Mouse (Mus musculus): ENCODE data around the gene 3110082J24Rik. TPM values are rescaled to one million over a fixed set of nuclear protein-coding genes. Genes with fewer than 3 reads are reported as not detected.
A peak's percentile ranks its signal among the peaks of the same experiment; 100 is the strongest.

The 3110082J24Rik gene
- not detected for total RNA-seq (2021)
- long read RNA-seq, experiment 1, result 0 reads
- long read RNA-seq, experiment 2, result 0 reads

DNA sequence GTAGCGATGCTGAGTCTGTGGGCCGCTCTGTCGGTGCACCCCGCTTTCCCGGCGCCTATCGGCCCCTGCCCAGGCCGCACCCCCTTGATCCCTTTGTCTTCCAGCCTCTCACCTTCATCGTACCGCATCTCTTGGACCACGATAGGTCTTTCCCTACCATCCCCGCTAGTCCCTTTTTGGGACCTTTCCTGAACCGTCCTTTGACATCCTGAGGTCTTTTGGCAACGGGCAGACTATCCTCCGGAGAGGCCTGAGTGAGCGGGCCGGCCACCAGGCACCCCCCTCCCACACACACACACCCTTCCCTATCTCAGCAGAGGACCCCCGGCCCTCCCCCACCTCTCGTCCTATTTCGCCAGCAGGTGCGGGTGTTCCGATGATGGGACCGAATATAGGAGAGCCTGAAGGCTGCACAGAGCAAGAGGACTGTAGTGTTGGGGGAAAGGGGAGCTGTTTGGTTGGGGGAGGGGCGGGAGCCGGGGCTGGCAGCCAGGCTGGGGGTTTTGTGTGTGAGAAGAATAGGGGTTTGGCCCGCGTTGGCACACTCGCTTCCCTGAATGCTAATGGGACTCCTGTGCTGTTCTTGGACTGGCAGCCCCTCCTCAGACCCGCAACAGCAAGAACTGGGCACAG is at the start of gene 3110082J24Rik:
TSS of gene 3110082J24Rik (minus strand) at position 419 of the 633 bp plus-strand sequence.
- no peak for DNase-seq (ENCODE audit: low spot score in 2 of 2)

DNA sequence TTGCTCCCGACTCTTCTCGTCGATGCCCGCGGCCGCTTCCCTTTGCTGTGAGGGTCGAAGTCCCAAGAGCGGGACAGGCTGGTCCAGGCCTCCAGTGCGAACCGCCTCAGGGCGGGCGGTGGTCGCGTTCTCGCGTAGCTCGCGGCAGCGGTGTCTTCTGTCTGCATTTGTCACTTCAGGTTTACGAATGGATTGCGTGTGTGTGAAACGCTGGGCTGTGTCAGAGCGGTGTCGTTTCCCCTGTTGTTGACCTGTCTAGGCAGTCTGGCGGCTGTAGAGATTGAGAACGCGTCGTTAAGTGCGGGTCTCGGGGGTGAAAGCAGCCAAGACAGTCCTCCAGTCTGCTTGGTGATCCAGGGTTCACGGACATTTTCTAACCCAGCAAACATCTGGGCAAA is 49.5 kb upstream of the 3110082J24Rik start:
- peak; percentile 36 to 40 for DNase-seq (ENCODE audit: low spot score in 2 of 2)

DNA sequence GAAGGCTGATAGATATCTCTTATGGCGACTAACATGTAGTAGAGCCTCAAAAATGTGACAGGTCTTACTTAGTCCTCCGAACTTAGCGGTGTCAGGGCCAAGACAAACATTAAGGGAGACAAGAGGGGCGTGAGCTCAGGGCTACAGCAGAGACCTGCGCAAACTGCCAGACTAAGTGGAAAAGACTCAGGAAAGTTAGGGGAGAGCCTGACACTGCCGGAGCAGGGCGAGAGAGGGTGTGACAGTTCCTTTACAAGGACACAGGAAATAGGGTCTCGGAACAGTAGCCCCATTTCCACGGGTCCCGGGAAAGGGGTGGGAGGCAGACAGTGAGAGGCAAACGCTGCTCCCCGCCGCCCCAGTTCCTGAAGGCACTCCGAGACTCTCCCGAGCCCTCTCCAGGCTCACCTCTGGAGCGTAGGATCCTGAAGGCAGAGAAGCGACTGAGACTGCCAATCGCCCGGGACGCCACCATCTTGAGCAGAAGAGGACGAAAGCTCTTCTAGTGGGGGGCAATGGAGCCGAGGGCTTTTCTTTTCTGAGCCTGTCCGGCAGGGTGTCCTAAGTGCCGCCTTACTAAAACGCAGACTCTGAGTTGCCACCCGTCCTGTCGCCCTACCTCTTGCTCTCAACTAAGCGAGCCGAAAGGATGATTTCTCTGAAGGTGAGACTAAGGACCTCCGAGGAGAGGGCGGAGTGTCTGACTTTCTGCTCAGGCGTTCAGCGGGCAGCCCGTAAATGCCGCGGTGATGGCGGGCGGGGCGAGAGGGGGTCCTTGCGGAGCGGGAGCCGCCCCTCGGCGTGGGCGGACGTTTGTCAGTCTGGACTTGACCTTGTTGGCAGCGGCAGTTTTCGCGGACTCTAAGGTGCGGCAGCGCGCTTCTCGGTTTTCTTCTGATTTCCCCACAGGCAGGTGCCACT is 48.8 kb upstream of the 3110082J24Rik start, which contains the start of the genes Hadha and Hadhb:
TSS of gene Hadha (minus strand) at position 689 of the 921 bp plus-strand sequence.
TSS of gene Hadhb (plus strand) at position 775 of the 921 bp plus-strand sequence.
- peak; percentile 94 to 95 for DNase-seq (ENCODE audit: low spot score in 2 of 2)

DNA sequence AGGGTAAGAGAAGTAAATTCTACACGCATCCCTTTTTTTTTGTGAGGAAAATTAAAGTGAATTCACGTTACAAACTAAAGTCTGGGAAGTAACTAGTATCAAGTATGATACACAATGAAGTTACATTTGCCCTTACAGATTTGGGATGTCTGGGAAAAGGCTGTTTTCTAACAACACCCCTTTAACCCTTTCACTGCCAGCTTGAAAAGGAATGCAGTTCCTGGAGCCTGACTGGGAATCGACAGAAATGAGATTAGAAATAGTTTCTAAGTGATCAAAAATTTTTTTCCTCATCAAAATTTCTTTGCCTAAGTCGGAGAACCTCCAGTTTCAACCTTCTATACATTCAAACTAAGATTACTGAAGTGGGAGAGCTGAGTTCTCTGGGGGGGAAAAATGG is 48.1 kb upstream of the 3110082J24Rik start:
- DNase-seq (ENCODE audit: low spot score in 2 of 2), result no peak

DNA sequence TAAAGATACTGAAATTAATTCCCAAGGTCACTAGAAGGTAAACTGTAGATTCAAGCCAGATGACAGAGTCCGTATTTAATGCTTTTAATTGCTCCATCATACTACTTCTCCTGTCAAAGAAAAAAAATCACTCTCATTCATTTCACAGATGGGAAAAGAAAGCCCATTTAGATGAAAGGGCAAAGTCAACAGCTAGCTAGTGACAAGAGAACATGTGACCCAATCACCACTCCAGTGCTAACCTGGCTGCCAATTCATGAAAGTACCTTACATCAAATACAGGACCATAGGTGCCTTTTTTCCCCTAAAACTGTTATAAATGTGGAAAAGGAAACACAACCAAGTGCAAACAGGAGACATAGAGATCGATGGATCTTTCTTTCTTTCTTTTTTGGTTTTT is 47.3 kb upstream of the 3110082J24Rik start:
- DNase-seq (ENCODE audit: low spot score in 2 of 2), result no peak

DNA sequence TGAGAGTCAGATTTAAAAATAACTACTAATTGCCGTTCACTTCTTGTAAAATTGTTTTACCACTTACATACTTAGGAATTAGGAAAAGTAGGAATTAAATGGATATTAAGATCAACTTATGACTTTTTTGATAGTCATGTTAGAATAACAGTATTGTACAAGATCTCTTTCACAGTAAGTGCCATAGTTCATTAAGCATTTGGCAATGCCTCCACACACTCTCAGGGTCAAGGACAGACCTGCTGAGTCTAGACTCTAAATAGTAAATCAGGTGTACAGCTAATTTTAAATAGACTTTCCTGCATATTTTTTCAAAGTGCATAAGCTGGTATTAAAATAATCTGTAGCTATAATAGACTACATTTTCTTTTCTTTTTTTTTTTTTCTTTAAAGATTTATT is 46.5 kb upstream of the 3110082J24Rik start:
- no peak for DNase-seq (ENCODE audit: low spot score in 2 of 2)

DNA sequence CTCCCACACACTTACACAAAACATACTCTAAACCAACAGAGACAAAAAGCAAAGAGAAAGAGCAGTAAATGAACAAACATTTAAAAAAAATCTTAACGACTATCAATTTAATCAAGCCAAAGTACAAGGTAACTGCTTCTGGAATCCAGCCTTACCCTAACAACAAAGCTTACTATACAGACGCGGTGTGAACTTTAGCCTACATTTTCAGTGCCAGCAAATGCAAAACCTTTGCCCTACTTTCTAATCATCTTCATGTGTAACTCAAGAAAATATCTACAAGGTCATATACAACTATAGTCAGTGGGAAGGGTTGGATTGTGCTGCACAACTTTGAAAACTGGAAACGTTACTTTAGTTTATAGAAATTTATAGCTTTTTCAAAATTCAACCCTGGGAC is 46.1 kb upstream of the 3110082J24Rik start:
- DNase-seq (ENCODE audit: low spot score in 2 of 2), result no peak

DNA sequence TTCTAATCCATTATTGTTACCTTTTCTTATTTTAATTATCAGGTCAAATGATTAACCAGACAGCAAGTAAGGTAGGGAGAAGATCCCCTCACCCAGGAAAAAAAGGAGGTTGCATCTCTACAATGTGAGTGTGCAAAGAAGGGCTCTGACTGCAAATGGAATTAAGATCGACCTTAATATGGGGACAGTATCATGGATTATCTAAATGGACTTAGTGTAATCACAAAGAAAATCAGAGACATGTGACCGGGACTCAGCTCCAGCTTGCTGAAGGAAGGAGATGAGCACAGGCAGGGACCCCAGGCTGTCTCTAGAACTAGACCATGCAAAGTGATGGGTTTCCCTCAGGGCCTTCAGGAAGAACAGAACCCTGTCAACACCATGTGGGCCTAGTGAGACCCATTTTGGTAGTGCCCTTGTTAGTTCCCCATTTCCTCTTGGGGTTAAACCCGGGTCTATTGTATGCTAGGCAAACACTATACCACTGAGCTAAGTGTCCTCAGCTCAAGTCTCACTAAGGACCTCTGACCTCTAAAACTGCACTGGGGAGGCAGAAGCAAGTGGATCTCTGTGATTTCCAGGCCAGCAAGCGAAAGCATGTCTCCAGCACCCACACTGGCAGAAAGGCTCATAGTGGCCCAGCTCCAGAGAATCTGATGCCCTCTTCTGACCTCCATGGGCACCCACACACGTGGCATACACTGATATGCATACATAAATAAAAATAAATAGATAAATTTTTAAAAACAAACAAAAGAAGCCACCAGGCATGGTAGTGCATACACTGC is 42.4 kb upstream of the 3110082J24Rik start:
- DNase-seq (ENCODE audit: low spot score in 2 of 2), result no peak

DNA sequence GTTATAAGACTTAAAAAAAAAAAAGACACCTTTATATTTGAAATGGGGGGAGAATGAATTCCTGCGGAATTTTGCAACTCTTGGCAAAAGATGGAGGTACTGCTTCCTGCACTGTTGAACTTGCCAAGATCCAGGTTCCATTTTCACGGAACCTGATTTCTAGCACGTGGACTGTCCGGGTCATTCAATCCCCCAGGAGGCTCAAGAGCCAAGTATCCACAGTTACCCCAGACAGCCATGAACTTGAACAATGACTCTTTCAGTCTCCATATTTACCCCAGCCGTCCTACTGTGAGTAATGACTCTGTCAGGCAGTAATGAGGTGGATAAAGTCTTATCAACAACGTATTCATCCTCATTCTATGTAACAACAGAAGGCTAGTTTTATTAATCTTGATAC is 40.6 kb upstream of the 3110082J24Rik start:
- no peak for DNase-seq (ENCODE audit: low spot score in 2 of 2)

DNA sequence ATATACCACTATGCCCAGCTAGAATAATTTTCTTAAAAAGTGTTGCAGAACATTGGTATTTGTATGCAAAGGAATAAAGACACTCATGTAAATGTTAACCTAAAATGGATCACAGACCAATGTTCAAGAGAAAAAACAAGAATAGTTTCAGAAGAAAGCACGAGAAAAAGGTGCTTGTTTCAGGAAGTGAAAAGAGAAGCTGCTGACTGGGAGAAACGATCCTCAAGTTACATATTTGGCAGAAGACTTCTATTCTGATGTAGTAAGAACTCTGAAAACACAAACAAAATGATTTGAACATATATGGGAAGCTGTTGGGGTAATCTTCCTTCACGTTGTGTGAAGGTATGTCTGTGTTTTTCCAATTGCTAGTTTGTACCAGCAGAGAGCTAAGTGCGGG is 32.3 kb upstream of the 3110082J24Rik start:
- no peak for DNase-seq (ENCODE audit: low spot score in 2 of 2)

DNA sequence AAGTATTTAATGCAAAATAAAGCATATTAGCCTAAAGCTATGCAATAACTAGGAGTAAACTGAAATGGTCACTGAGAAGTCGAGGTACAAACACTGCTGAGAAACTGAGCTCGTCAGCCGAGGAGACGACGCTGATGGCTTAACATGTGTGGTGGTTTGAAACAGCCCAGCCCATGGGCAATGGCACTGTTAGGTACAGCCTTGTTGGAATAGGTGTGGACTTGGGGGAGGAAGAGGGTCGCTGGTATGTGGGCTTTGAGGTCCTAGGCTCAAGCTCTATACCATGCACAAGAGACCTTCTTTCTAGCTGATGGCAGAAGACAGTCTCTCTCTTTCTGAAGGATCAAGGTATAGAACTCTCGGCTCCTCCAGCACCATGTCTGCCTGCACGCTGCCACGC is 31.4 kb upstream of the 3110082J24Rik start:
- no peak for DNase-seq (ENCODE audit: low spot score in 2 of 2)

DNA sequence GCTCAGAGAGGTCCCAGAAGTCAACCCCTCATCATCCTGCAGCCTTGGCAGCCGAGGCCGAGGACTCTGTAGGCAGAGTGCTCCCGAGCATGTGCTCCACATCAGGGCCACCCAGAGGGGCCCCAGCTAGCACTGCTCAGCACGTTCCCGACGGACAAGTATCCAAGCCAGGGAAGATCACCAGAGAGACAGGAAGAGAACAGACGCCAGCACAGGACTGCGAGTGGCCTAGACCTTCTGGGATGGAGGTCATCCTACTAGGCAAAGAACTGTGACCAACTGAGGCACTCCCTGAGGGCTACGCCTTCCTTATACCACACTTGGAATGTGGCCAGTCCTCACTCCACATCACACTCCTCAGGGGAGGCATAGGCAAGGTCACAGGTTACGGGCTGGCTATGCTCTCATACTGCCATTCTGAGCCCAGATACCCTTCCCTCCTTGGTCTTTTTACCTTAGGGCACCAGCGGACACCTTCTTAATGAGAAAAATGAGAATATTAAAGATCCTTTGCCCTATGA is 29.9 kb upstream of the 3110082J24Rik start:
- DNase-seq (ENCODE audit: low spot score in 2 of 2), result no peak

DNA sequence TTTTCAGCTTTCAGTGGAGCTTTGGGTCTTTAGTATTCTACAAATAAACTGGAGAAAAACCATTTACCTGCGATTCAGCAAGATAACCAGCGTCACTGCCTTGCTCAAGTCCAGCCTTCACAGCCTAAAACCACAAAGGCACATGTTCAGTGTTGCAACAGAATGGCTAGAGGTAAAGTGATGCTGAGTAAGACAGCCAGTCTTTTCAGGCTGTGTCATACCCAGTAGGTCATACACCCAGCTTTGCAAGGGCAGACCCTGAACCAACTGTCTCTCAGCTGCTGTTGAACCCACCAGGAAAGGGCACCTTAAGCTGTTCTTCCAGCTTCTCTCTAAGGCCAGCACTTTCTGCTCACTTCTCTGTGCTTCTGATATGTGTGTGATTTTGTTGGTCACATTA is 26.3 kb upstream of the 3110082J24Rik start:
- no peak for DNase-seq (ENCODE audit: low spot score in 2 of 2)

DNA sequence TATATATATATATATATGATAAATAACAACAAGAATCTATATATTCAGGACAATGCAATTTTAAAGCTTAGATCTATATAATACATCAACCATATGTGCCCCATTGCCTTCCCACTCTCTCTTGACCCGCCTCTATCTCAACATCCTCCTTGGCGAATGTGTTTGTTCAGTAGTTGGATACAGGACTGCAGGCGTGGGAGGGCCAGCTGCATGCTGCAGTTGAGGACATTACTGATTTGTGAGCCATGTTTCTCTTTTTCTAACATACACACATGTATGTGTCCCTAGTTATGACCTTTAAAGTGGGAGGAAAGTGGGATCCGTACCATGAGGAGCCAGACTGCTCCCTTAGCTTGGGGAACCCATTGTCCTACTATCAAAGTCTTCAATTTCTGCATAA is 25.4 kb upstream of the 3110082J24Rik start:
- no peak for DNase-seq (ENCODE audit: low spot score in 2 of 2)

DNA sequence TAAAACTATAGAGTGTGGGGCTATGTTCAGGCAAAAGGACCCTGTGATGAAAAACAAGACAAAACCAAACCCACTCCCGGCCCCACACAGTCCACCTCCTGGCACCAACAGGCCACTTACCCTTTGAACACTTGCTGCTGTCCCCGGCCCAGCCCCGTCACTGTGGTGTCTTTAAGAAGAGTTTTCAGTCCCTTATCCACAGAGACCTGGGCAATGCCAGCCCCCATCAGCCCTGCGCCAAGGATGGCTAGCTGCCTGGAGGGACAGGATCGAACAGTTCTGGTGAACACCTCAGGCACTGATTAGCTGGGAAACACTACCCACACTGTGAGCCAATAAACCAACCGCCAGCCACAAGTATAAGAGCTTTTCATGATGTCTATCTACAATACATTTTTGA is 22.8 kb upstream of the 3110082J24Rik start:
- no peak for DNase-seq (ENCODE audit: low spot score in 2 of 2)

DNA sequence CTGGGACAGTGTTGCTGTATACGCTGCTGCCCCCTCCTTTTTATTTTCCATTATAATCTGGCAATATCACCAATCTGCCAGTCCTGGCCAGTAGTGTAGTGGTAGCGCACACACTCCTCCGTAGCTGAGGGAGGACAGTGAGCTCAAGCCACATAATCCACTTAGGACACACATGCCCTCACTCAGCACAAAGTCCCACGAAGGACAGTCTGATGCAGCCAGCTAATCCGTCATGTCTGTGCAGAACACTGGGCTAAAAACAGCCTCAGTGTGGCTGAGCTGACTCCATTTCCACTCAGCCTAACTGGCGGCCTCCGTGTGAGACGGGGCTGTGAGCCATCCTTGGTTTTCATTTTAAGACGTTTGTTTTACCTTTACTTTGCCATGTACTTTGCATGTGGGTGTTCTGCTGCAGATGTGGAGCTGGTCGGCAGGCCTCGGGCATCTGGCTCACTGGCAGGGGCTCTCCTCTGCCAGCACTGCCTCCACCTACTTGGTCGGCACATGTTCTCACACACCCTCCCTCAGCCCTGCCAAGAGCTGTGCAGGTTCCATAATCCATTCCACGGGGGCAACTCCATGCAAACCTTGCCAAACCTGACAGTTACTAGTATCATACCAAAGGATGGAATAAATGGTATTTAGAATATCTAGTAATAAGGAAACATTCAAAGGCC is 22.2 kb upstream of the 3110082J24Rik start:
- no peak for DNase-seq (ENCODE audit: low spot score in 2 of 2)

DNA sequence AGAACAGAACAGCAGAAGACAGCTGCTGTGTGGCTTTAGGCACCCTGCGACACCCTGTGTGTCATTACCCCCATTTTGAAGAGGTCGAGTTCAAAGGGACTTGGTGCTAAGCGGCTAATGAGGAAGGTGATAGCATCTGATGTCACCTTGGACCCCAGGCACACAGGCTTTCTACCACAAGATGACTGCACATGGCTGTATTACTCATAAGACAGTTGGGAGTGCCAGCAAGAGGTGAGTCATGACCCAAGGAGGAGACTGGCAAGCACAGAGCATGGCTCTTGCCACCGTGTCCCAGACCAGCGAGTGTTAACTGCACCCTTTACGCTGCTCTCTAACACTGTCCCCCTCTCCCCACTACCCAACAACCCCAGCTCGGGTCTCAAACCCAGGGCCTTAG is 20.9 kb upstream of the 3110082J24Rik start:
- no peak for DNase-seq (ENCODE audit: low spot score in 2 of 2)

DNA sequence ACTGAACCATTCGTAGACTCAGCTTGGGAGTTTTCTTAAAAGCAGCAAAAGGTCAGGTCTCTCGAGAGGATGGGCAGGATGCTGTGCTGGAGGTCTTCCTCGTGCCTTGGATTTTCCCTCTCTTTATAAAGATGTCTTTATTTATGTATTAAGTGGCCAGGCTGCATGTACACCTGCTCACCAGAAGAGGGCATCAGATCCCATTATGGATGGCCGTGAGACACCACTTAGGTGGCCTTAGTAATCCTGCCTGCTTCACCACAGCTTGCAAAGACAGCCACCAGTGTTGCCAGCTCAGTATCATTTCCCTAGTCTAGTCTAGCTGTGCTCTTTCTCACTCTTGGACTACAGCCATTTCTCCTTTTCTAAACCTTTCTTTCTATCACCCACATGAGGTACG is 19.7 kb upstream of the 3110082J24Rik start:
- no peak for DNase-seq (ENCODE audit: low spot score in 2 of 2)

DNA sequence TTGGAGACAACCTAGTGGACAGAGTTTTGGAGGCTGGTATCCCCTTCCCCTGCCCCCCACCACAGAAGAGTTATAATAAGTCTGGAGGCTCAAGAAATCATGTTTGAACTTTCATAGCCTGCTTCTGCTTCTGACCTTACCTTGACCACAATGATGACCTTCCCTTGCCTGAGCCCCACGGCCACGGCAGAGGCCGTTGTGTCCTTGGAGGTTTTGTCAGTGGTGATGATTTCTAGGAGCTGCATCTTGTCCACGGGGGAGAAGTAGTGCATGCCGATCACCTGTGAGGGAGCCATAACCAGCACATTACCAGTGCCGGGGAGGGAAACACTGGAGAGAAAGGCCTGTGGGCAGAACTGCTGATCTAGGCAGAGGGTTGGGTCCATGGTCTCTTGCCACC is 16.6 kb upstream of the 3110082J24Rik start:
- no peak for DNase-seq (ENCODE audit: low spot score in 2 of 2)

DNA sequence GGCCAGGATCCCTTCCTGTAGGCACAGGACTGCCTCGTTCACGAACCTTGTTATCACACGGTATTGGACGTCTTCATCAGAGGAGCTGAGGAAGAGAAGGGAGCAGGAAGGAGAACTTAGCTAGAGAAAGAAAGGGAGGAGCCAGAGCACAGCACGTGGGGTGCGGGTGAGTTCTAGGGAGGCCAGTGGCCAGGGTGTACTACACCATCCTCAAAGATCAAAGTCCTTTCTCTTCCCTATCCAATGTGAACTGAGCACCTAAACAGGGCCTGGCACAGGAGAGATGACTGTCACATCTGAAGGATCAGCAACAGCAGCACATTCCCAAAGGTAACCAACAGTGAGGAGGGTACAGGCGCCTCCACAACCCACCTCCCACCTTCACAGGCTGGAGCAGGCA is 14.2 kb upstream of the 3110082J24Rik start:
- no peak for DNase-seq (ENCODE audit: low spot score in 2 of 2)

DNA sequence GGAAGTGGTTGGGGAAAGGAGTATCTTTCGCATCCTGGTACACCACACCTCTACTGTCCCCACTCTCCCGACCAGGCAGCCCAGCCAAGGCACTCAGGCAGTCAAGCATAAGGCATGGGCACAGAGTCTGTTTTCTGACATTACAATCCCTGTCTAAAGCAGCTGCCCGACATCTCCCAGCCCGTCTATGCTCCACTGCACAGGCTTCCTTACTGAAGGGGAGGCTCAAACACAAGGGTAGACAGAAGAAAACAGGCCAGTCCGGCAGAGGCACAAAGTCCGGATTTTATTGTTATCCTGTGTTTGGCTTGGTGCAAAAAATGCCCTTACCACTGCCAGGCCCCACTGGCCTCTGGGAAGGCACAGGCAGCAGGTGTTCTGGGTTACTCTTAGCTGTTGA is 13.3 kb upstream of the 3110082J24Rik start:
- no peak for DNase-seq (ENCODE audit: low spot score in 2 of 2)
